Mouse (Mus musculus): ENCODE data around the gene Golga1. TPM values are rescaled to one million over a fixed set of nuclear protein-coding genes. Genes with fewer than 3 reads are reported as not detected.
"Not testable (repeated sequence)": the region's sequence is repeated elsewhere in the genome, so short reads cannot be mapped to it uniquely, and the experiment has no call there.

Gene Golga1
- polyA plus RNA-seq, 1 experiment from 2014 or later: 28.9 TPM

GRCm38 (mm10) chr2:39040215-39040614 lies 25.1 kb downstream of the Golga1 start:
- H3K4me2 ChIP-seq: no peak overlapping the region
- H3K9me3 ChIP-seq (replicated peaks): no peaks in the 10 kb centered on the region
- H3K27me3 ChIP-seq (replicated peaks): no peaks in the 10 kb centered on the region
- no peaks in the 10 kb centered on the region for H3K4me1 ChIP-seq
- no peak overlapping the region for H3K9ac ChIP-seq (replicated peaks)
- no peak overlapping the region for H3K27ac ChIP-seq (replicated peaks)
- no peak for ATAC-seq (ENCODE audit: low FRiP score)
- WGBS: 93% methylated on average over 1 of the region's 1 CpGs
- H3K4me3 ChIP-seq (replicated peaks): no peak overlapping the region
- H3K36me3 ChIP-seq: peaks cover 76% of the 10 kb centered on the region

- no peak for ATAC-seq (ENCODE audit: low FRiP score)
- WGBS: 84% methylated on average over 1 of the region's 1 CpGs
- Histone ChIP-seq H3K4me1 (no peaks in the 10 kb centered on the region), H3K9ac (replicated peaks) (no peak overlapping the region), H3K27me3 (replicated peaks) (no peaks in the 10 kb centered on the region), H3K4me3 (replicated peaks) (no peak overlapping the region), H3K36me3 (peaks cover 75% of the 10 kb centered on the region), H3K4me2 (no peak overlapping the region), H3K9me3 (replicated peaks) (no peaks in the 10 kb centered on the region), H3K27ac (replicated peaks) (no peak overlapping the region)
Measured at GRCm38 (mm10) chr2:39031611-39032010, 33.7 kb downstream of the Golga1 start.

GRCm38 (mm10) chr2:39020004-39020403 lies 45.3 kb downstream of the Golga1 start:
- Histone ChIP-seq H3K36me3 (peaks cover 91% of the 10 kb centered on the region), H3K4me1 (no peaks in the 10 kb centered on the region), H3K9ac (replicated peaks) (no peak overlapping the region), H3K9me3 (replicated peaks) (no peaks in the 10 kb centered on the region), H3K27ac (replicated peaks) (no peak overlapping the region), H3K4me2 (no peak overlapping the region), H3K4me3 (replicated peaks) (no peak overlapping the region), H3K27me3 (replicated peaks) (no peaks in the 10 kb centered on the region)
- 92% methylated on average over 1 of the region's 1 CpGs for WGBS
- no peak for ATAC-seq (ENCODE audit: low FRiP score)

- Histone ChIP-seq H3K4me3 (replicated peaks) (no peak overlapping the region), H3K4me2 (no peak overlapping the region), H3K9me3 (replicated peaks) (no peaks in the 10 kb centered on the region), H3K4me1 (no peaks in the 10 kb centered on the region), H3K27ac (replicated peaks) (no peak overlapping the region), H3K9ac (replicated peaks) (no peak overlapping the region), H3K36me3 (peaks cover 88% of the 10 kb centered on the region), H3K27me3 (replicated peaks) (no peaks in the 10 kb centered on the region)
- ATAC-seq (ENCODE audit: low FRiP score): no peak
- 83% methylated on average over 3 of the region's 3 CpGs for WGBS
Measured at GRCm38 (mm10) chr2:39016581-39016980, 48.8 kb downstream of the Golga1 start.

- peaks cover 56% of the 10 kb centered on the region for H3K36me3 ChIP-seq
- 90% methylated on average over 7 of the region's 7 CpGs for WGBS
- no peak for ATAC-seq (ENCODE audit: low FRiP score)
Measured at GRCm38 (mm10) chr2:39012768-39013279, 52.5 kb downstream of the Golga1 start.

GRCm38 (mm10) chr2:39011971-39012370 lies 53.4 kb downstream of the Golga1 start:
- 93% methylated on average over 3 of the region's 3 CpGs for WGBS
- no peak overlapping the region for H3K4me2 ChIP-seq
- no peak for ATAC-seq (ENCODE audit: low FRiP score)
- no peaks in the 10 kb centered on the region for H3K9me3 ChIP-seq (replicated peaks)
- H3K4me3 ChIP-seq (replicated peaks): no peak overlapping the region
- no peak overlapping the region for H3K27ac ChIP-seq (replicated peaks)
- H3K36me3 ChIP-seq: peaks cover 48% of the 10 kb centered on the region
- peaks cover 30% of the 10 kb centered on the region for H3K4me1 ChIP-seq
- H3K9ac ChIP-seq (replicated peaks): 0 out of 2 replicates have a peak overlapping the region, but pooled peaks have one; percentile 0
- no peaks in the 10 kb centered on the region for H3K27me3 ChIP-seq (replicated peaks)

More at GRCm38 (mm10) chr2:39012768-39013279, 52.5 kb downstream of the Golga1 start:
- no peaks in the 10 kb centered on the region for H3K27me3 ChIP-seq (replicated peaks)
- H3K4me2 ChIP-seq: no peak overlapping the region
- H3K4me3 ChIP-seq (replicated peaks): no peak overlapping the region
- no peaks in the 10 kb centered on the region for H3K9me3 ChIP-seq (replicated peaks)
- peaks cover 24% of the 10 kb centered on the region for H3K4me1 ChIP-seq
- no peak overlapping the region for H3K27ac ChIP-seq (replicated peaks)
- H3K9ac ChIP-seq (replicated peaks): no peak overlapping the region

- H3K27ac ChIP-seq (replicated peaks): no peak overlapping the region
- H3K9ac ChIP-seq (replicated peaks): no peak overlapping the region
- H3K4me3 ChIP-seq (replicated peaks): no peak overlapping the region
- H3K4me2 ChIP-seq: no peak overlapping the region
- H3K27me3 ChIP-seq (replicated peaks): no peaks in the 10 kb centered on the region
- no peak for ATAC-seq (ENCODE audit: low FRiP score)
- H3K9me3 ChIP-seq (replicated peaks): no peaks in the 10 kb centered on the region
- H3K36me3 ChIP-seq: peaks cover 41% of the 10 kb centered on the region
- peaks cover 36% of the 10 kb centered on the region for H3K4me1 ChIP-seq
Measured at GRCm38 (mm10) chr2:39011264-39011663, 54.1 kb downstream of the Golga1 start.

DNA sequence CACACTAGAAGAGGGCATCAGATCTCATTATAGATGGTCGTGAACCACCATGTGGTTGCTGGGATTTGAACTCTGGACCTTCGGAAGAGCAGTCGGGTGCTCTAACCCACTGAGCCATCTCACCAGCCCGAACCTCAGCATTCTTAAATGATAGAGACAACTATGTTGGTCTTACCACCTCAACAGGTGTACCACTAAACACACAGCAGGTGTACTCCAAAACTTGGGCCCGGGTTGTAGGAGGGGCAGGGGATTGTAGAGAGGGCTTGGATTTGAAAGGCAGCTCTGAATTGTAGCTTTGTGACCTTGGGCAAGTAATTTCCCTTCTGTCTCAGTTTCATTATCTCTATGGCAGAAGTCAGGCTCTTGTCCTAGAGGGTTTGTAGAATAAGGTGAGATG lies 55.2 kb downstream of the Golga1 start:
- H3K9me3 ChIP-seq (replicated peaks); H3K27ac ChIP-seq (replicated peaks); H3K4me3 ChIP-seq (replicated peaks); H3K27me3 ChIP-seq (replicated peaks); H3K9ac ChIP-seq (replicated peaks); H3K4me2 ChIP-seq; ATAC-seq (ENCODE audit: low FRiP score): not testable (repeated sequence)
- 93% methylated on average over 5 of the region's 5 CpGs for WGBS
- H3K36me3 ChIP-seq: peaks cover 30% of the 10 kb centered on the region
- peaks cover 43% of the 10 kb centered on the region for H3K4me1 ChIP-seq

DNA sequence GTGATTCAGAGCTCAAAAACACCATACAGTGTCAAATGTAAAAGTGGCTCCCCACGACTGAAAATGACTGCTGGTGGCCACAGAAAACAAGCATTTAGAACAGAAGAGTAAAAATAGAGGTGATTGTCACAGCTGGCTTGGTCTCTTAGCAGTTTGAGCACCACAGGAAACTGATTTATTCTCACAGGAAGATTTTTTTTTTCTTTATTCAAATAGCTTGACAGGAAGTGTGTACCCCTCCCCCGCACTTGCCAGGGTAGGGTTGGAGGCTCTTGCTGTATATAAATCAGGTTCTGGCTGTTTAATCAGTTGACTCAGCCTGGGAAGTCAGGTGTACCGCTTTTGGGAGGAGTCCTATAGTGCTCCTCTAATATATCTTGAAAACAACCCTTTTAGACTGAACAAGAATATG lies 56.4 kb downstream of the Golga1 start:
- Histone ChIP-seq H3K9ac (replicated peaks) (peak overlapping the region; percentile 98), H3K27me3 (replicated peaks) (no peaks in the 10 kb centered on the region), H3K4me2 (peak overlapping the region; percentile 89), H3K4me1 (peaks cover 47% of the 10 kb centered on the region), H3K27ac (replicated peaks) (peak overlapping the region; percentile 94), H3K36me3 (peaks cover 18% of the 10 kb centered on the region), H3K9me3 (replicated peaks) (no peaks in the 10 kb centered on the region), H3K4me3 (replicated peaks) (peak overlapping the region; percentile 87)
- WGBS: 33% methylated on average over 3 of the region's 3 CpGs
- ATAC-seq (ENCODE audit: low FRiP score): no peak

DNA sequence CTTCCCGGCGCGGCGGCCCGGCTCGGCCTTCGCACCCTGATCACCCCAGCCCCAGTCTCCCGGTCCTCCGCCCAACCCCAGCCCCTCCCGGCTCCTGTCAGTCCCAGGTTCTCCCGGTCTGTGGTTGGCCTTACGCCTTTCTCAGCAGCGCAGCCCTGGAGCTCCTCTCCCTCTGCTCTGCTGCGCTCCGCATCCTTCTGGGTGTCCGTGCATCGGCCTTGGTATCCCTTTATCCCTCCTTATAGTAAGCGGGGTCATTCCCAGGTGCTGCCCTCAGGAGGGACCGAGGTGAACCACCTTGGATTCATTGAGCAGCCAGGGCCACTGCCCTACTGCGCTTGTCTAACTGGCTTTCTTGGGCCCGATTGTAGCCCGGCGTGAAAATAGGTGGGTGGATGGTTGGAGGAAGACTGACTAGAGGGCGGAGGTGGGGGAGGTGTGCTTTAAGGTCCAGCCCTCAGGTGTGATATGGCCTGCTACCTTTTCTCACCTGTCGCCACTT lies 56.9 kb downstream of the Golga1 start:
- peaks cover 53% of the 10 kb centered on the region for H3K4me1 ChIP-seq
- peak overlapping the region; percentile 87 for H3K4me3 ChIP-seq (replicated peaks)
- H3K4me2 ChIP-seq: peak overlapping the region; percentile 89
- peaks cover 17% of the 10 kb centered on the region for H3K36me3 ChIP-seq
- no peaks in the 10 kb centered on the region for H3K9me3 ChIP-seq (replicated peaks)
- H3K27ac ChIP-seq (replicated peaks): peak overlapping the region; percentile 94
- H3K27me3 ChIP-seq (replicated peaks): no peaks in the 10 kb centered on the region
- H3K9ac ChIP-seq (replicated peaks): peak overlapping the region; percentile 98
- under 1% methylated on average over 25 of the region's 25 CpGs for WGBS
- peak; percentile 64 for ATAC-seq (ENCODE audit: low FRiP score)

DNA sequence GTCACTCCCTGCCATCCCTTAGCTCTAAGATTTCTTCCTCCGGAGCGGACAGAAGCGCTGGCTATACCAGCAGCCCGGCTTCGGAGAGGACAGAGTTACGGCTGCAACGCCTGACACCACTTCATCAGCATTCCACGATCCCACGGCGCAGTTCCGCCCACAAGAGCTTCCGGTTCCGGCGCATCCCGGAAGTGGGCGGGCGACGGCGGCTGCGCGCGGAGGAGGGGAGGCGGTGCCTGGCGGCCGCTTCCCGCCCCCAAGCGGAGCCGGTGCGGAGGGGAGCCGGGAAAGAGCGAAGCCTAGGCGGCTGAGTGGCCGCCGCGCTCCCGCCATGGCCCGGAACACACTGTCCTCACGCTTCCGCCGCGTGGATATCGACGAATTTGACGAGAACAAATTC lies 57.5 kb downstream of the Golga1 start:
- Histone ChIP-seq H3K27ac (replicated peaks) (peak overlapping the region; percentile 94), H3K36me3 (peaks cover 17% of the 10 kb centered on the region), H3K4me3 (replicated peaks) (peak overlapping the region; percentile 87), H3K4me2 (peak overlapping the region; percentile 89), H3K9me3 (replicated peaks) (no peaks in the 10 kb centered on the region), H3K9ac (replicated peaks) (peak overlapping the region; percentile 98), H3K4me1 (peaks cover 58% of the 10 kb centered on the region), H3K27me3 (replicated peaks) (no peaks in the 10 kb centered on the region)
- under 1% methylated on average over 44 of the region's 44 CpGs for WGBS
- ATAC-seq (ENCODE audit: low FRiP score): peak; percentile 90

DNA sequence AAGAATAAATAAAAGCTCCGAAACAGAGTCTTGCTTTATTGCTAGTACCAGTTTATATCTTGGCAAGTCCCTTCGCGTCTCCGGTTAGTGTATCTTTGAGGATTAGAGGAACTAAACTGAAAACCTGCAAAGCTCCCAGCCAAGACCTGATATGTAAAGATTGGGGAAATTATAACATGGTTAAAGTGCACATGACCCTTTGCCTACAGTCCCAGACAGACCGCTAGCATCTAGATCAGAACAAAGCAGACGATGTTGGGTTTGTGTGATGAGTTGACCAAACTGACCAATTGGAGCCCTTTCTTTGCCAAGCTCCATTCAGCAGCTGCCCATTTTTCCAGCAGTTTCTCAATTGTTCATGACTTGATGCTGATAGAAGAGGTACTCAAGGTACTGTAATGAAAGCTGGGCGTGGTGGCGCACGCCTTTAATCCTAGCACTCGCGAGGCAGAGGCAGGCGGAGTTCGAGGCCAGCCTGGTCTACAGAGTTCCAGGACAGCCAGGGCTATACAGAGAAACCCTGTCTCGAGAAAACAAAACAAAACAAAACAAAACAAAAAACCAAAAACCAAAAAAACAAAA lies 59.1 kb downstream of the Golga1 start:
- H3K9me3 ChIP-seq (replicated peaks): no peaks in the 10 kb centered on the region
- H3K4me3 ChIP-seq (replicated peaks): peak overlapping the region; percentile 84
- H3K27ac ChIP-seq (replicated peaks): no peak overlapping the region
- H3K9ac ChIP-seq (replicated peaks): 0 out of 2 replicates have a peak overlapping the region, but pooled peaks have one; percentile 75
- H3K4me1 ChIP-seq: peaks cover 65% of the 10 kb centered on the region
- H3K27me3 ChIP-seq (replicated peaks): no peaks in the 10 kb centered on the region
- H3K36me3 ChIP-seq: peaks cover 23% of the 10 kb centered on the region
- 92% methylated on average over 14 of the region's 14 CpGs for WGBS
- no peak for ATAC-seq (ENCODE audit: low FRiP score)
- H3K4me2 ChIP-seq: peak overlapping the region; percentile 83
